Mouse (Mus musculus) megakaryocyte, adult 5-6 weeks (primary cell): ENCODE results near the gene Hnf1b. TPM values are rescaled to one million over a fixed set of nuclear protein-coding genes. Genes with fewer than 3 reads are reported as not detected.
A peak's percentile ranks its signal among the peaks of the same experiment; 100 is the strongest.

Experiments used
- ATAC-seq: 2 replicates; pipeline ENCODE4 v1.8.0; 2016; ENCODE audit warnings: mild to moderate bottlenecking, inconsistent platforms; ENCODE audit not compliant: poor library complexity, severe bottlenecking
- total RNA-seq, 2 experiments: library from RNA; stranded (forward) in 1 of 2; stranded (reverse) in 1 of 2; fragments of 153-499, 151-499 nt in 1 of 2; fragments of 221-1000, 200-1000 nt in 1 of 2; gene quantifications; 2 replicates each; pipeline versions ENCODE4 v1.2.3 to v1.2.4; 2015 to 2017

Gene Hnf1b
- total RNA-seq, 2 experiments from 2014 or later, result not detected

DNA sequence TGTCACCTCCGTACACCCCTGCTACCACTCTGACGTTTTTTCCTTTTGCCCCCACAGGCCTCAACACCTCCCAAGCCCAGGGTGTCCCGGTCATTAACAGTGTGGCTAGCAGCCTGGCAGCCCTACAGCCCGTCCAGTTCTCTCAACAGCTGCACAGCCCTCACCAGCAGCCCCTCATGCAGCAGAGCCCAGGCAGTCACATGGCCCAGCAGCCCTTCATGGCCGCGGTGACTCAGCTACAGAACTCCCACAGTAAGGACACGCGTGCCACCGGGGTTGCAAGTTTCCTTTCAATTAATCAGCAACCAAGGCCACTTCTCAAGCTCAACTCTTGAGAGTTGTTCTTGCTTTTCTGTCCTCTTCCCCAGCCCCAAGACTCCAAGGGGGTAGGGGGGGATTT, 43.5 kb downstream of the Hnf1b start:
- ATAC-seq, result no peak

DNA sequence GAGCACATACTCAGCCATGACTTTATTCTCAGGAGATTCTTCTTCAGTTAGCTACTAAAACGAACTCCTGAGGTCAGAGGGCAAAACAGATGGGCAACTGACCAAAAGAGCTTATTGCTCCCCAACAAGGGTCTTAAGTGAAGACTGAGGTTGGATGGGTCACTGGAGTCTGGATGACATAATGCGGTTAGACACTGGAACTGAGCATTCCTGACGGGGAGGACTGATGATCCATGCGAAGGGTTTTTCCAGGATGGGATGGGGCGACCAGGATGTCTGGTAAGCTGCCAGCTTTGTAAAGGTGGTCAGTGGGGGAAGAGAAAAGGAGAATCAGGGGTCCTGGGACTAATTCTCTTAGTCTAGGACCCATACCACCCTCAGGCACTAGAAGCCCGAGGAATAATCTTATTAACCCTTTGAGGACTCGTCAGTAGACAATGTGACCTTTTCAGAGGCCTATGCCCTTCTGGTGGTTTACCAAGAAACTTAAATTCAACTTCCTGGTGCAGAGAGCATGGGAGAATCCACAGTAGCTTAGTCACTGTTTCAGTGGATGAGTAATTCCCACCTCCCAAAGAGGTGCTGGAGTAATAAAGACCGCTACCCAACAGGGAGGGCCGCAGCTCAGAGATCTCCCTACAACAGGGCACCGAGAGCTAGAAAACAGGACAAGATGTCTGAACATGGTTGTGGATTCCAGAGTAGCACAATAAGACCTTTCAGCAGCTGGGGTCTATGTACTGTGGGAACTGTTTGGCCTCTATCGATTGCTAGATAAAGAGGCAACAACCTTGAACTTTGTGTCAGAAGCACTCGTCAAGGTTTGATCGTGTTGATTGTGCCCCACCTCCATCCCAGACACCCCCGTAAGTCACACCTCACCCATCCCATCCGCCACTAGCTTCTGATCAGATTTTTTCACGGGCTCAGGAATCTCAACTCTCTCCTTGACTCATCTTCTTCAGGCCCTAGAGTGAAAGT, 46.9 kb downstream of the Hnf1b start:
- ATAC-seq, result no peak

DNA sequence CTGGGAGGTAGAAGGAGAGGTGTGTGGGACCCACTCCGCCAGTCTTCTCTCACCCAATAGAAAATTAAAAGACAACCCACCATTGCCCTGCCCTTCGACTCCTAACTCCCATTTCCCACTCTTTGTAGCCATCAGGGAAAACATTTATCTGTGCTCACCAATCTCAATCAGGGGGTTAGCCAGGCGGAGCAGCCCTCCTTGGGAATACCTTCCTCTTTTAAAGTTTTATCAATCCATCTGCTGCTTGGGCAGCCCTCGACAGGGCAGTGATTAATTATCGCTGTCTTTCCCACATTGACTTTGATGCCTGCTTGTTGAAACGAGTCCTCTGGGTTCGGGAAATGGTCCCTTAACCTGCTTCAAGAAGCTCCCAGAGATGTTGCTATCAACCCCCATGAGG, 47.7 kb downstream of the Hnf1b start:
- no peak for ATAC-seq

DNA sequence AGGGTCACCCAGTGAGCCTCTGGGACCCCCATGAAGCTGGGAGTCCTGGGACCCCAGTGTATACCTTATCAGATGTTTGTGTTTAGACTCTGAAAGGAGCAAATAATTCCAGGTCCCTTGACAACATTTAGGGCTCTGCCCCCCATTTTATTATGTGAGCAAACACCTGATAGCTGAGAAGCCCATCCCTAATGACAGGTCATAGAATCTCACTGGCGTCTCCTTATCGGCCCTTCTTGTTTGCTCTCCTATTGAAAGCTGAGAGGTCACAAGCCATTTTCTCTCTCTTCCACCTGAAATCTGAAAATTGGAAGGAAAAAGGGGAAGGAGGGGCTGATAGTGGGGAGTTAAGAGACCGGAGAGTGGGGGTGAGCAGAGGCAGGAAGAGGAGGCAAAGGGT, 52.9 kb downstream of the Hnf1b start:
- no peak for ATAC-seq

DNA sequence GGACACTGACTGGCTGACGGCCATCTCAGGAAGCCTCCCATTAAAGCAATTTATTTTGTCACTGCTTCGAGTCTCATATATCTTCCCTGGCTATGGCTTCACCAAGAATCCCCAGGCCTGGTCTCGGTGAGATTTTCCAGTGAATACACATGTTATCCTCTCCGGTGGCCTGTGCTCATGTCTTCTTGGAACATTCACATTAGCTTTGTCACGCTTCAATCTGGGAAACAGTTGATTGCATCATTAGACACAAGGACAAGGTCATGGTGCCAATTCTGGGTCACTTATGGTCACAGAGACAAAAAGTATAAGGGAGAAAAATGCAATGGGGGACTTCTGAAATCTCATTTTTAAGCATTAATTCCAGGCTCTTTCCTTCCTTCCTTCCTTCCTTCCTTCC, 55.9 kb downstream of the Hnf1b start:
- ATAC-seq, result no peak

DNA sequence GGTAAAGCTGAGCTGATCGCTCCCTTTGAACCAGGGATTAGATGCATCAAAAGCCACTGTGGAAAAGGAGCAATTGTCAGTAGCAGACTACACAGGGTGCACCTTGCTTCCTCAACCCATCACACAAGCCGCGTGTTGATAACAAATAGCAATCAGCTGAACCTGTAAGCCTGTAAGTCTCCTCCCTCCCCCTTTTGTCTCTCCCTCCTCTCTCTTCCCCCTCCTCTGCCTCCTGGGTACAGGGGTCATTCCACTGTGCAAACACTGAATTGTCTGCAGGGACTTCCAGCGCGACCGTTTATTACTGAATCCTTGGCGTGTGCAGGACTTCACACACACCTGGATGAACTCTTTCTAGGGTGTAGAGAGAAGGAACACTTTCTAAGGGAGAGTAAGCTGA, 58.5 kb downstream of the Hnf1b start:
- no peak for ATAC-seq

DNA sequence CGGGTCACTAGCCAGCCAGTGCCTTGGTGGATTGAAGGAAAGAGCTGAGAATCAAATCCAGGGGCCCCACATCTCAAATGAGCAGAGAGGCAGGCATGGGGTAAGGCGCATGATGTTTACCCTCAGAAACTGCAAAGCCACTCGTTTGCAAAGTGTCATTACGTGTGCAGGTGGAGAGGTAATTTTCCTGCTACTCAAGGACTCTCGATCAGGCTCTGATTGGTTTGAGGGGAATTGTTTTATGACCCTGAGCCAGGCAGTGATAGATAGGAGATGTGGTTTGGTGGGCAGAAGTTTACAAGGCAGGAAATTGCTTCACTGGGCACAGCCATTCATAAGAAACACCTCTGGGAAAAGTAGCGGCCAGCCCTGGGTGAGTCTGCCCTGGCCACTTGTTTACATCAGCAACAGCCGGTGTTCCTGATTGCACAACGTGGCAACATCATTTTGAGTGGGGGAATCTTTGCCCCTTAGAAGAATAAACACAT, 64.0 kb downstream of the Hnf1b start:
- ATAC-seq, result no peak

DNA sequence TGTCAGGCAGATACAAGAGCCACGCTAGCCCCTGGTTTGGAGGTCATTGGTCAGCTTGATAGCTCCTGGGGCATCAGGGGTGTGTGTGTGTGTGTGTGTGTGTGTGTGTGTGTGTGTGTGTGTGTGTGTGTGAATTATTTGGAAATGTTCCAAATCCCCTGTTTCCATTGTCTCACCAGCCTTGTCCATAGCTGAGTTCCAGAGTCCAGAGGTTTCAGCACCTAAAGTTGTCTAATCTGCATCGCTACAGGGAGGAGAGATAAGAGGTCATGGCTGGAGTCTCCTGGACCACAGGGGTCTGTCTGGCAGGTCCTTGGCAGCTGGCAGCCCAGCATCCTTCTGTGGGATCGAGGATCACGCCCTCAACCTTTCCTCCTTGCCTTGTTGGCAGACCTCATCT, 64.6 kb downstream of the Hnf1b start:
- no peak for ATAC-seq

DNA sequence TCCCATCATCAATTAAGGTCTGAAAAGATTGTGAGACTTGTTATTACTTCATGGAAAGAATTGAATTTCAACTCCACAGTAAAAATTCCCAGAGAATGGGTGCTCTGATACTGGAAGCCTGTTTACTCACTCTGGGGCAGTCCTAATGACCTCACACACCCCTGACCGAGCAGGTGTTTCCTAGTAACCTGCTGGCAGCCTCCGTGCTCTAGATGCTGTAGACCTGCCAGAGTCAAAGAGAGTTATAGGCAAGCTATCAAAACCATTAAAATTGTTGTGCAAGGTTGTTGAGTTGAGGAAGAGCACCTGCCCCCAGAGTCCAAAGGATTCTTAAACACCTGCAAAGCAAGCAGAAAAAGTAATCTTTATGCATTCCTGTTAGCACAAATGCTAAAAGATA, 72.7 kb downstream of the Hnf1b start:
- no peak for ATAC-seq

DNA sequence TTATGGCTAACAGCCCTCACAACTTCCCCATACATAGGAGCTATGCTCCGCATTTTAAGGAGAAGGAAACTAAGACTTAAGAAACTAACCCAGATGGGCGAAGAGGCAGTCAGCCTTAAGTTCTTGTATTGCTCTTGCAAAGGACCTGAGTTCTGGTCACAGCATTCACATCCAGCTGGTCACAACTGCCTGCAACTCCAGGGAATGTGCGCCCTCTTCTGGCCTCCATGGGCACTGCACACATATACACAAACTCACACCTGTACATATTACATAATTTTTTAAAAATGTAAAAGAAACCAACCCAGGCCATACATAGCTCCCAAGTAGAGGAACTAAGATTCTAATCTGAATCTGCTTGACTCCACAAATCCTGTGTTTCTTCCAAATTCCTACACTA, 77.2 kb downstream of the Hnf1b start:
- 0 out of 2 replicates have a peak, but pooled peaks have one; percentile 33 for ATAC-seq

DNA sequence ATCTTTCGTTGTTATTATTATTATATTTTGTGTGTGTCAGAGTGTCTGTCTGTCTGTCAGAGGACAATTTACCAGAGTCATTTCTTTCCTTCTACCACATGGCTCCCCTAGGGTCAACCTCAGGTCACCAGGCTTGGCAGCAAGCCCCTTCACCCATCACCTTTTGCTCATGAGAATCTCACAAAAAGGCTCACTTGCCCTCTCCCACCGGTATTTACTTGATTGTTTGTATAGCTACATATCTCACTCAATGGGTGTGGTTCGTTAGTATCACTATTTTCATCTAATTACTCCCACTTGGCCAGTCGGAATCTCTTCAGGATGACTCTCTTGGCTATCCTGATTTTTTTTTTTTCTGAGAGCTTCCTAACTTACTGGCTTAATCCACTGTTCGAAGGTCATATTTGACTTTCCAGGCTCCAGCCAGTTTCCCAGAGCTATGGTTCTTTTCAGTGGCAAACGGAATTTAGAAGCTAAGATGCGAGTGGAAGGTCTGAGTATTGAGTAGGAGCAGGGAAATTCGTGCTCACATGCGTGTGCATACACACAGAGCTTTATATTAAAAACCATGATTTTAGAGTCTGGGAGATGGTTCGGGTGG, 82.7 kb downstream of the Hnf1b start:
- ATAC-seq, result no peak

DNA sequence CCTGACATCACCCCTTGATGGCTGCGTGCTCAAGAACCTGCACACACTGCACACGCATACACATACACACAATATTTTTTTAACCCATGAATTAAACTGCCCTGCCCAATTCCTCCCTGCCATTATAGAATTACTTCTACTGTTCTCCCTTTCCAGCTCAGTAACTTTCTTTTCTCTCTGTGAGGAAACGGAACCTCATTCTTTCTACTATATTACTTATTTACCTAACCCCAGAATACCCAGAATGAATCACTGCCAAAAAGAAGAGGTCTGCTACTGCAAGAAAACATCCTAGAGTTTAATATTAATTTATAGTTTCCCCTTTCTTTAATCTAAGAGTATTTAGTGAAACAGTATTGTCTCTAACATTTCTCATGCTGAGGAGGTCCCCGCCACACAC, 83.5 kb downstream of the Hnf1b start:
- ATAC-seq, result no peak

DNA sequence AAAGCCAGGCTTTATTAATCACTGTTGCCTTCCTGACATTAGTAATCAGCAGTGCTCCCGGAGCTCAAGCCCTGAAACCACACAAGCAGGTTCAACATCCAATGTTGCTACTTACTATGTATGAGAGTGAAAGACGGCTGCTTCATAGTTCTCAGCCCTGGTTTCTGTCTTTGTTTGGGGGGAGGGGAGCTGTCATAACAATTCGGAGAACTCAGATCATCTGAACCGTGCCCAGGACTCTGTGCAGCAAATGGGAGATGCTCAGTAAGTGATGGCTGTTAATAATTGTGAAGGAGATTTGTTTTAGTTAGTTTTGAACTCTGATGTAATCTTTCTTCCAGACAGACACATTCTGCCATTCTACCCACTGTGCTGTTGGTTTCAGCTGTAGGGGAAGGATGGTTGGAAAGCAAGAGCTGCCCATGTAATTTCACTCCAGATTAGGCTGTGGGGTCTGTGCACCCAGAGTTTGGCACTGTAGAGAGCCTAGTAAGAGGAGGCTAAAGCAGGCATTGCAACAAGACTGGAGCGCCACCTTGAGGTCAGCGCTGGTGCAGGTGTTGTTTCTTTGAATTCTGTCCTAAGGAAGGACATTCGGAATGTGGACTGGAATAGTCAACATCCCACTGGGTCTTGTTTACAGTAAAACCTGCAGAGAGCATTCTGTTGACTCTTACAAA, 86.3 kb downstream of the Hnf1b start:
- peak; percentile 69 for ATAC-seq

DNA sequence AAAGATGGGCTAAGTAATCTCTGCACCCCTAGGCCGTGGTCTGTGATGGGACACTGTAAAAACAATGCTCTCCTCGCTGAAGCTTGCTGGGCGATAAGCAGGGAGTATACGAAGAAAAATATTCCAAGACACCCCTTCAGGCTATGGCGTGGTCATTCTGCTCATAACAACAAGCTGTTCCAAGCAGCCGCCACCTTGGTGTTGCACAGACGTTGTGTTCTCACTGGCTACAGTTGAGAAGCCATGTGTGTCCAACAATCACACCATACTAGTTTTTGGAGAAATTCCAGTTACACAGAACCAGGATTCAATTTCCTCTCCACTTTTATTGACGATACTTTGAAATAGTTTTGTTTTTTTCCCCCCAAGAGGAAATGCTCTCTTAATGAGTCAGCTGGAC, 88.7 kb downstream of the Hnf1b start:
- no peak for ATAC-seq

DNA sequence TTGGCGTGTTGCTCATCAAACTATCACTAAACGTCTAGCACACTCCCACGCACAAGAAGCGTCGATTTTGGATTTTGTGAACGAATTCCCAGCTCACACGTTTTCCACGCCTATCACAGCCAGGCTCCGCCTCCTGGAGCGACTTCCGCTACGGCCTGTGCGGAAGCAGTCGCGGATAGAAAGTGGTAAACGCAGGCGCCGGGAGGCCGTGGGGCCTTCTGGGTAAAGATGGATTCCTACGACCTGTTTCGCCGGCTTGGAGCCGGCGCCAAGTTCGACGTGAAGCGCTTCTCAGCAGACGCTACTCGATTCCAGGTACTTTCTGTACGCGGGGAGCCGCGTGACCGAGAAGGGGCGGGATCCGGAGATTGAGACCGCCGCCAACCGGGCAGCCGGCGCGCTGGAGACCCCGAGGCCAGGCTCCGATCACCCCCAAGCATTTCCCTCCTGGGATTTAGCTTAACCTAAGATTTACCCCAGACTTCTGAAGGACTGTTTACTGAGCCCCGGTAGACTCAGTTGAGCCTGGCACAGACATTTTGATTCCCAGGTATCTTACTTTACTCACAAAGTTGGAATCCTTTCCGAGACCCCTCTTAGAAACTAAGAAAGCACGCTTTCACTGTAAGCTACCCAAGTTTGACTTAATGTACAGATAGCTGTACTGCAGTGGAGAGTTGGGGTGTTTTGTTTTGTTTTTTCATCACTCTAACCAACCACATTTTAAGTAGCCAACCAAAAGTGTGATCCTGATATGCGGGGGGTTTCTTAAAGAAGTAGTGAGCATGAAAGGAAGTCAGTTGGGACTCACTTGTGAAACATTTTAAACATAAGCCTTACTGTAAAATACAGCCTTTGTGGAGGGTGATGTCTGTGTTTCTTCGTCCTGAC, 92.3 kb downstream of the Hnf1b start, which contains the start of gene Ddx52:
Ddx52 (plus strand) TSS at position 113 of the 891 bp plus-strand sequence.
- ATAC-seq, result peak; percentile 100

Other genes with a start within 250 kb of the Hnf1b start
- 1.0 TPM in 1 of 2 replicates, not detected in the other for gene Rpl9-ps1, start 204.4 kb upstream of the Hnf1b start, total RNA-seq (2015)
- gene Rpl9-ps1, start 204.4 kb upstream of the Hnf1b start, total RNA-seq (2017), result not detected in 2 replicates
- gene Ccl3, start 200.7 kb upstream of the Hnf1b start, total RNA-seq (2015), result 299 and 403 TPM in 2 replicates
- 184 and 222 TPM in 2 replicates for gene Ccl3, start 200.7 kb upstream of the Hnf1b start, total RNA-seq (2017)
- gene Ccl4, start 187.5 kb upstream of the Hnf1b start, total RNA-seq (2015), result 36.0 and 59.5 TPM in 2 replicates
- 36.2 and 51.5 TPM in 2 replicates for gene Ccl4, start 187.5 kb upstream of the Hnf1b start, total RNA-seq (2017)
- gene Wfdc17, start 146.1 kb upstream of the Hnf1b start, total RNA-seq (2015), result 379 and 412 TPM in 2 replicates
- gene Wfdc17, start 146.1 kb upstream of the Hnf1b start, total RNA-seq (2017), result 127 and 155 TPM in 2 replicates
- gene Wfdc18, start 141.0 kb upstream of the Hnf1b start, total RNA-seq (2015), result 1.4 and 6.2 TPM in 2 replicates
- gene Wfdc18, start 141.0 kb upstream of the Hnf1b start, total RNA-seq (2017), result 1.3 and 3.9 TPM in 2 replicates
- gene Wfdc21, start 103.1 kb upstream of the Hnf1b start, total RNA-seq (2015), result 528 and 641 TPM in 2 replicates
- 492 and 635 TPM in 2 replicates for gene Wfdc21, start 103.1 kb upstream of the Hnf1b start, total RNA-seq (2017)
- gene Heatr6, start 96.4 kb upstream of the Hnf1b start, total RNA-seq (2015), result 13.0 and 17.0 TPM in 2 replicates
- gene Heatr6, start 96.4 kb upstream of the Hnf1b start, total RNA-seq (2017), result 13.2 and 19.8 TPM in 2 replicates
- gene Ddx52, start 92.0 kb downstream of the Hnf1b start, total RNA-seq (2015), result 28.1 and 30.5 TPM in 2 replicates
- gene Ddx52, start 92.0 kb downstream of the Hnf1b start, total RNA-seq (2017), result 53.3 and 62.9 TPM in 2 replicates
- gene Synrg, start 114.4 kb downstream of the Hnf1b start, total RNA-seq (2015), result 25.7 and 27.7 TPM in 2 replicates
- gene Synrg, start 114.4 kb downstream of the Hnf1b start, total RNA-seq (2017), result 20.6 and 23.8 TPM in 2 replicates
- gene Dusp14, start 219.2 kb downstream of the Hnf1b start, total RNA-seq (2015), result not detected in 2 replicates
- not detected in 2 replicates for gene Dusp14, start 219.2 kb downstream of the Hnf1b start, total RNA-seq (2017)